Mouse (Mus musculus): ENCODE data around the gene Bpnt1.
A peak's percentile ranks its signal among the peaks of the same experiment; 100 is the strongest.

Bpnt1 gene

DNA sequence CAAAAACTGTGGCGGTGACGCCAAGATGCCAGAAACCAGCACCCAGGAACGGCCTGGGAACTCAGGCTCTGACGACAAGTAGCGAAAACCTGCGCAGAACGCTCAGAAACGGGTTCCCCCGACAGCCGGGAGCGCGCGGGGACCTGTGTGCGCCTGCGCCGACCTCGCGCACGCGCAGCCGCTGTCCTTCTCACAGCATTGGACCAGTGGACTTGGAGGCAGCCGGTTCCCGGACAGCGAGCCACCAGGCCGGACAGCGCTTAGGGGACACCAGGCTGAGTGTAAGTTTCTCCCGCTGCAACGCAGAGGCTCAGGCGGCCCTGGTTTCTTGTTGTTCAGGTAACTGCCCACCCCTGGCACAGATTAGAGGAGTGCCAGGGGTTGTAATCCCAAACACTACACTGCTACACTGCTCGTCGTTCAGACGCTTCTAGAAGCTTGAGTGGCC is at the start of gene Bpnt1:
Bpnt1 (plus strand) TSS at position 167 of the 448 bp plus-strand sequence.
- DNase-seq = peak; percentile 100

DNA sequence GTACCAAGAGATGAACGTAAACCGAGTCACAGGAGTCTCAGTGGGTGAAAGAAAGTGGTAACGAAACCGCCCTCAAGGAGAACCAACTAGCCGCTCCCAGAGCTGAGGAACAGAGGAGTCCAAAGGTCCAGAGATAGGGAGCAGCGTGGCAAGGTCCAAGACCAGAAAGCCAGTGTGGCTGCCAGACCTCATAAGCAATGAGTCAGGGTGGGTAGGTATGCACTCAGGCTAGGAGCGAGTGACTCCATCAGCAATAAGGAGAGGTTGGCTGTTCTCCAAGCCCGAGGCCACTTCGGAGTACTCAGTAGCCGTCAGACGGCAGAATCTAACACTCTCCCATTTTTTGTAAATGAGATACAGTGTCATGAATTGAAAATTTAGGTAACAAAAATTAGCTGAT is 49.1 kb upstream of the Bpnt1 start:
- no peak for DNase-seq

GRCm38 (mm10) chr1:185283247-185283646 is 48.7 kb upstream of the Bpnt1 start:
- DNase-seq = no peak

- peak; percentile 94 for DNase-seq
Measured at GRCm38 (mm10) chr1:185284740-185285139, 47.2 kb upstream of the Bpnt1 start.

- peak; percentile 93 for DNase-seq
Measured at GRCm38 (mm10) chr1:185285171-185285570, 46.8 kb upstream of the Bpnt1 start.

DNA sequence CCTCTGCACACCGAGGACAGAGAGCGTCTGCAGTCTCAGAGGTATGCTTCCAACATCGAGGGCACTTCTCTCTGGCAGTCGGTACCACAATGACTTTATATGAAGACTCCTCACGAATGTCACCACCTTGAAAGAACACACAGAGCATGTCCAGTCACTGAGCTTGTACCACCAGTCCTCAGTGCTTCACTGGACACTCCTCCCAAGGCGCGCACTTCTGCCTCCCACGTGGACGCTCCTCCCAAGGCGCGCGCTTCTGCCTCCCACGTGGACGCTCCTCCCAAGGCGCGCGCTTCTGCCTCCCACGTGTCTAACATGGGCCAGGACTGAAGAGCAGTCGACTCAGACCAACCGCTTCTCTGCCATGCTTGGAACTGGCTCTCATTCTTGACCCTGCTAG is 44.9 kb upstream of the Bpnt1 start:
- peak; percentile 85 for DNase-seq

- peak; percentile 89 for DNase-seq
Measured at GRCm38 (mm10) chr1:185289231-185289630, 42.7 kb upstream of the Bpnt1 start.

GRCm38 (mm10) chr1:185291336-185291735 is 40.6 kb upstream of the Bpnt1 start:
- DNase-seq = peak; percentile 86

DNA sequence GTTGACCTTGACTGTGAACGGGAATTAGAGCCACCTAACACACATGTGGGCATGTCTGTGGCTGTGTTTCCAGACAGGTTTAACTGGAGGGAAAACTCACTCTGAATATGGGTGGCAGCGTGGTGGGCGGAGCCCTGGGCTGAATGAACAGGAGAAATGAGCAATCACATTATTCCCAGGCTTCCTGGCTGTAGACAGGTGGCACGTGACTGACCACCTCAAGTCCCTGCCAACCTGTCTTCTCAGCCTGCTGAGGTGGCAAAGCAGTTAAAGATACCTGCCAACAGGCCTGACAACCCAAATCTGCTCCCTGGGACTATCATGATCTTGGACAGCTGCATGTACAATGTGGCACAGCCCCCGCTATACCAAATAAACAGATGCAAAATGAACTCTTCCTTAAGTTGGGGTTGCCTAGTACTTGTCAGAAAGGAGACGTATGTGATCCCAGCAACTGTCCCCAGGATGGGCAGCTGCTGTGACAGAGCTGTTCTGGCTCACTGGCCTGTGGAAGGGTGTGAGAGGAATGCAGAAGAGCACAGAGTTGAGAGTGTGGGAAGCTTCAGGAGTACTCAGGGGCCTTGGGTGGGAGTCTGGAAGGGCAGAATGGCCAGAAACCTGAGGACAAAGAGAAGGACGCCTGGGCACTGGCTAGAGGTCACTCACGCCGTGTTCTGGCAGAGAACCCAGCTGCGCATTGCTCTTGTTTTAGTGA is 39.1 kb upstream of the Bpnt1 start:
- peak; percentile 83 for DNase-seq

DNA sequence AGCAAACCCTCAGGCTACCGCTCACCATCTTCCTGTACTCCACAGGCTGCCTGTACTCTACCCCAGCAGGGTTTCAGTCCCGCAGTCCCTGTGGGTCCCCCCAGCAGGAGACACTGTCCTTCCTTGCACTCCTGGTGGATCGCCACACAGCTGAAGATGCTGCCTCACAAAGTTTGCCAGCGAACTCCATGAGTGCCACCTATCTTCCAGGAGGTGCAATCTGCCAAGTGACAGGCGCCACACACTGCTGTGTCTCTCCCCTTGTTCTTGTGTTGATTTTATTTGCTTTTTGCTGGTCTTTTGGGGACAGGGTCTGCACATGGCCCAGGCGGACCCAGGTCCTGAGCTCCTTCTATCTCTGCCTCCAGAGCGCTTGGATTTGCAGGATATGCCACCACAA is 35.1 kb upstream of the Bpnt1 start:
- DNase-seq = peak; percentile 72

DNA sequence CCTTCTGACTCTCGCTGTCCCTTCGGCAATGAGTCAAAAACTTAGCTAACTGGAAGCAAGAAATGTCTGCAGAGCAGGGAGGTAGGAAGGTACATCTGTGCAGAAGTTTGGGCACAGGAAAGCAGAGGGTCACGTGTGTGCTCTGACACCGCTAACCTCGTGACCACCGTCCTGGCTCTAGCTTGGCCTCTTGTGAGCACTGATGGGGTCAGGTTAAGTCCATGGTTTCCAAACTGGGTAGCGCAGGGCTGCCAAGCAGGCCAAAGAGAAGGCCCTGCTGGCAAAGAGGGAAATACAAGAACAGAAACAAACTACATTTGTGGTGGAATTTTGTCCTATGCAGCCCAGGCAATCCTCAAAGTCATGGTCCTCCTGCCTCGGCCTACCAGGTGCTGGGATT is 33.5 kb upstream of the Bpnt1 start:
- peak; percentile 92 for DNase-seq

DNA sequence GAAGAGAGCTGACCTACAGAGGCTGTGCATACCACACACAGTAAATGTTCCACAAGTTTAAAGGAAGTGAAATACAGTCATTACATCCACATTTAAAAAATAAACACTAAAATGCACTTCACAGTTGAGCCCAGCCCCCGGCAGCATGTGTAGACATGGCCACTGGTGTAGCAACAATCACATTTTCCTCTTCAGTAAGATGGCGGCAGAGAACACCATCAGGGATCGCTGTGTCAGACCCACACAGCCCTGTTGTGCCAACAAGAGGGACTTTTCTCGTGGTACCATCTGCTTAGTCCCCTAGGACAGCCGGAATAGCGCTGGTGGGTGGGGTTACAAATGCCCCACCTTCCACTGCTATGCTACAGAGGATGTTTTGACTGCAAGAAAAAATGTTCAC is 29.1 kb upstream of the Bpnt1 start:
- peak; percentile 71 for DNase-seq

GRCm38 (mm10) chr1:185306836-185307235 is 25.1 kb upstream of the Bpnt1 start:
- peak; percentile 79 for DNase-seq

DNA sequence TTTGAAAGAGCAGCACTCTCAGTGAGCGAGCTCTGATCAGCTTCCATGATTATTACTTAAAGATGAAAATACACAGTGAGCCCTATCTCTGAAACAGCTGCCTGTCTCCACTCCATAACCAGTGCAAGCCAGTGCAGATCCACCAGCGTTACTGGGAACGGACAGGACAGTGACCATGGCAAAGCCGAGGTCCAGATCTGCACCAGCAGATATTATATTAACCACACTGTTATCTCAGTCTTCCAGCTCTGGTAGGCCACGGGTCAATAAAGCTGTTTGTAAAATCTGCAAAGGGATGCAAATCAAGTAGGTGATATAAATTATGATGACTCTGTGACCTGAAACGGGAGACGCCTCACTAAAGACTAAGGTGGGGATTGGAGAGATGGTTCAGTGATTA is 24.3 kb upstream of the Bpnt1 start:
- DNase-seq = no peak

GRCm38 (mm10) chr1:185308334-185308733 is 23.6 kb upstream of the Bpnt1 start:
- DNase-seq = no peak

DNA sequence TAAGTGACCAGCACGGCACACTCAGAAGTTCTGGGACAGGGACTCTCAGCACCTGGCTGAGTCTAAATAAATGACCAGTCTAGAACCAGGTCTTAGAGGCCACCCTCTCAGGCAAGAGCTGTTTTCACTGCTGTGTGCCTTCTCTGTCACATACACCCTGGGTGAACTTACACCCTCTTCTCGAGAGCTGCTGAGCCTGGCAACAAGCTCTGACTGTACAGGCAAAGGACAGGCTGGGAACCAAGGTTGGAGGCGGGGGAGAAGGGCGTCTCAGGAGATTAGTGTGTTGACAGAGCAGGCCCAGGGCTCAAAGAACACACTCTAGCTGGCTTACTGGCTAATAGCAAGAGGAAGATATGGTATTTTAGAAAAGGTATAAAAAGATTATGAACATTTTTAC is 23.0 kb upstream of the Bpnt1 start:
- peak; percentile 96 for DNase-seq

DNA sequence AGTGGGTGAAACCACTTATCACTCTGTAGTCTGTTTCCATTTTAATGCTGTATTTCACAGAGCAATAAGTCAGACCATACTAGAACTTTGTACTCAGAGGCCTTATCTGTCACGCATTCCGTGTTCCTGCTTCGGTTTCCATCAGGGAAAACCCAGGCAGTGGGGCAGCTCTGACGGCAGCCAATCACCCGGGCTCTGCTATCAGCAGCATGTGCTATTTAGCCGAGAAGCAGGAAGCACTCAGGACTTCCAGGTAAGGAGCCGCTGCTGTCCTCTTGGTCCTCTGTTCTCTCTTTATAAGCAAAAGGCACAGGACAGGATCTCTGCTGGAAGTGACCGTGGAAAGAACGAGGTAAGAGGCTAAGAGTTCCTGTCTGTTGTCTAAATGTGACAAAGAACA is 20.0 kb upstream of the Bpnt1 start:
- peak; percentile 92 for DNase-seq

- DNase-seq = peak; percentile 71
Measured at GRCm38 (mm10) chr1:185314546-185314945, 17.4 kb upstream of the Bpnt1 start.

GRCm38 (mm10) chr1:185315846-185316568 is 15.9 kb upstream of the Bpnt1 start:
- peak; percentile 59 for DNase-seq

GRCm38 (mm10) chr1:185327754-185328345 is 4.1 kb upstream of the Bpnt1 start:
- peak; percentile 17 for DNase-seq

DNA sequence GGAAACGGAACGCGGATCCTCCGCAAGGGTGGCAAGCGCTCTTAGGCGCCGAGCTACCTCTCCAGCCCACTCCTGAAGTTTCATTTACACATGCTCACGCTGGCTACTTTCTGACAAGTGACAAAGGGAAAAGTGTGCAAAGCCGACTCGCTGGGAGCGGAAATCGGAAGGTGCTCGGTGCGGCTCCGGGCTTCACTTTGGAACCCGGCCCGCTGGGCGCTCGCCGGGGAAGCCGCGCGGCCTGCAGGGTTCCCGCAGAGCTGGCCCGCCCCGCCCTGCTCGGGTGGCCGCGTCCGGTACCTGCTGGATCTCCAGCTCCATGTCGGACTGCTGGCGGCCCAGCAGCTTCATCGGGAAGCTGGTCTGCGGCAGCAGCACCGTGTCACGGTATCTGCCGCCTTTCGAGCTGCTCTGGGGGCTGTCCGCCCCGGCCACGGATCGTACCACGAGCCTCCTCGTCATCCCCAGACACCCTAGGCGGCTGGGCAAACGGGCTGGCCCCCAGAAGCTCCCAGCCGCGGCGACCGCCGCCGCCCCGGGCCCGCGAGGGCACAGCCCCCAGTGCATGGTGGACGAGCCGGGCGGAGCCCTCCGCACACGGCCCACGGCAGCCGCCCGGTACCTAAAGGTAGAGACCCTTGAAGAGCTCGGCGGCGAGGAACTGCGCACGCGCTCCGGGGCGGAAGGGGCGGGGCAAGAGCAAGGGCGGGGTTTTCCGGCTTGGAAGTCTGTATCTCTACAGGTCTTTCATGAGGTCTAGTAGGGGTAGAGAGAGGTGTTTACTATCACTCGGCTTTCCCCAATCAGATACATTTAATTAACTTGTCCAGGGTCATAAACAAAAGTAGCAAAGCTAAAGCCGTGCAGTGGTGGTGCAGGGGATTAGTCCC is 3.0 kb upstream of the Bpnt1 start, which contains the start of gene Iars2:
Iars2 (minus strand) TSS at position 676 of the 890 bp plus-strand sequence.
- peak; percentile 99 for DNase-seq

DNA sequence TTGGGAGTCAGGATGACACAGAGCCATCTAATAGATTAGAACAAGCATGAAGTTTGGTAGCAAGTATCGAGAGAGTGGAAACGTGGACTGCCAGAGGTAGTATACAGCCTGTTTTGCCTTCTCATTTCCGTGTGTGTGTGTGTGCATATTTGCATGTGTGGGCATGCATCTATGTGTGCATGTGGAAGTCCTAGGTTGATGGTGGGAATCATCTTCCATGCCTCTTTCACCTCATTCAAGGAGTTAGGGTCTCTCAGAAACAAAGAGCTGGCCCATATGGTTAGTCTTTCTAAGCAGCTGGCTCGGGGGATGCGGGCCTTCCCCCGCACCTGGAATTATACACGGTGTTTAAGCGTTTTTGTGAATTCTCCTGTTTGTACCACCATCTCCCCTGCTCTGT is 2.1 kb upstream of the Bpnt1 start:
- DNase-seq = peak; percentile 83

- DNase-seq = no peak
Measured at GRCm38 (mm10) chr1:185331364-185331763, 585 bp upstream of the Bpnt1 start.
